Mouse (Mus musculus) heart, embryonic 14.5 days (tissue): ENCODE measurements at regions not wholly inside any gene's neighbourhood (a gene's known extent, or its start where the extent isn't known, plus 50 kb on each side); places are given as distances from the start of the nearest gene placed in this dataset.

Experiments
- ATAC-seq: fragments of 200-750 bp; cut with Nextera tagmentation; 2 replicates; pipeline ENCODE4 v1.8.0; 2017; ENCODE audit warnings: low read depth, moderate TSS enrichment; ENCODE audit not compliant: insufficient number of reproducible peaks, insufficient read depth, low FRiP score
- H3K27ac ChIP-seq, 2 experiments: fragments of 200-500 bp in 1 of 2; fragments of 300-500 bp in 1 of 2; sonication (generic) in 1 of 2; replicated peaks in 1 of 2; 2 replicates each; pipeline ENCODE4 v1.5.1; 2012 to 2014; ENCODE audit warnings: low read depth in 2 of 2, low read length in 2 of 2, control low read depth in 1 of 2, mild to moderate bottlenecking in 1 of 2, mixed read lengths in 1 of 2; ENCODE audit not compliant: control insufficient read depth in 1 of 2, insufficient read depth in 1 of 2
- H3K27me3 ChIP-seq: fragments of 300-500 bp; sonication (generic); 2 replicates; pipeline ENCODE4 v1.6.1; 2014; ENCODE audit warnings: mild to moderate bottlenecking, low read length, control low read depth; ENCODE audit not compliant: control insufficient read depth, insufficient read depth
- H3K36me3 ChIP-seq: fragments of 300-500 bp; sonication (generic); 2 replicates; pipeline ENCODE4 v1.6.1; 2014; ENCODE audit warnings: mild to moderate bottlenecking, control low read depth, low read length, mixed read lengths; ENCODE audit not compliant: control insufficient read depth, insufficient read depth
- H3K4me1 ChIP-seq, 2 experiments: fragments of 200-500 bp in 1 of 2; fragments of 300-500 bp in 1 of 2; sonication (generic) in 1 of 2; 2 replicates each; pipeline ENCODE4 v1.6.1; 2012 to 2014; ENCODE audit warnings: low read length in 2 of 2, control low read depth in 1 of 2, mixed read lengths in 1 of 2; ENCODE audit not compliant: control insufficient read depth in 2 of 2, insufficient read depth in 2 of 2
- H3K4me2 ChIP-seq: fragments of 300-500 bp; sonication (generic); 2 replicates; pipeline ENCODE4 v1.6.1; 2014; ENCODE audit warnings: mild to moderate bottlenecking, low read length
- H3K4me3 ChIP-seq, 2 experiments: fragments of 200-500 bp in 1 of 2; fragments of 300-500 bp in 1 of 2; sonication (generic) in 1 of 2; 2 replicates each; pipeline ENCODE4 v1.5.1; 2012 to 2014; ENCODE audit warnings: low read length in 2 of 2, mild to moderate bottlenecking in 2 of 2, control low read depth in 1 of 2, low read depth in 1 of 2, moderate library complexity in 1 of 2; ENCODE audit not compliant: control insufficient read depth in 1 of 2, insufficient read depth in 1 of 2
- H3K9ac ChIP-seq: fragments of 300-500 bp; sonication (generic); 2 replicates; pipeline ENCODE4 v1.6.1; 2014; ENCODE audit warnings: mild to moderate bottlenecking, low read length
- H3K9me3 ChIP-seq: fragments of 300-500 bp; sonication (generic); 2 replicates; pipeline ENCODE4 v1.6.1; 2016; ENCODE audit warnings: low read length, control low read depth; ENCODE audit not compliant: control insufficient read depth
- WGBS: fragments of 180-500 bp; shearing (Covaris S2); extraction: QIAGEN DNeasy Blood & Tissue Kit; methylation state at CpG from one replicate; pipeline ENCODE4 v1.1.7; 2014; 5-methylcytosine and 5-hydroxymethylcytosine counted together

- no peaks in the 10 kb centered on the region; a peak in 1 of 4 replicates for H3K4me1 ChIP-seq
- no peaks in the 10 kb centered on the region for H3K36me3 ChIP-seq
- H3K27ac ChIP-seq, result no peak overlapping the region
- no peaks in the 10 kb centered on the region for H3K27me3 ChIP-seq
- no peaks in the 10 kb centered on the region for H3K9me3 ChIP-seq
- 75% methylated on average over 3 of the region's 3 CpGs for WGBS
- H3K4me2 ChIP-seq, result no peak overlapping the region
- H3K9ac ChIP-seq, result no peak overlapping the region
- no peak for ATAC-seq
- H3K4me3 ChIP-seq, result no peak overlapping the region
Observed at GRCm38 (mm10) chr13:111860931-111861330, 52.1 kb upstream of the Map3k1 start.

- 72% methylated on average over 8 of the region's 8 CpGs for WGBS
- Histone ChIP-seq H3K4me1 (0 out of 4 replicates have a peak, but pooled peaks cover 0 to 2% of the 10 kb centered on the region in 2 experiments), H3K4me2 (no peak overlapping the region), H3K27ac (no peak overlapping the region), H3K9ac (no peak overlapping the region), H3K27me3 (no peaks in the 10 kb centered on the region), H3K9me3 (no peaks in the 10 kb centered on the region), H3K36me3 (no peaks in the 10 kb centered on the region), H3K4me3 (no peak overlapping the region)
- no peak for ATAC-seq
Observed at GRCm38 (mm10) chr13:111862316-111862715, 53.5 kb upstream of the Map3k1 start.

GRCm38 (mm10) chr13:111865956-111866355, 57.2 kb upstream of the Map3k1 start:
- no peak overlapping the region for H3K4me2 ChIP-seq
- no peaks in the 10 kb centered on the region for H3K27me3 ChIP-seq
- H3K4me1 ChIP-seq, result peaks cover 13 to 28% of the 10 kb centered on the region in 2 experiments
- no peak overlapping the region for H3K27ac ChIP-seq
- no peak overlapping the region for H3K4me3 ChIP-seq
- ATAC-seq, result no peak
- H3K9ac ChIP-seq, result no peak overlapping the region
- no peaks in the 10 kb centered on the region for H3K9me3 ChIP-seq
- H3K36me3 ChIP-seq, result no peaks in the 10 kb centered on the region
- WGBS, result 92% methylated on average over 7 of the region's 7 CpGs

GRCm38 (mm10) chr13:111867261-111867660, 58.5 kb upstream of the Map3k1 start:
- no peaks in the 10 kb centered on the region for H3K27me3 ChIP-seq
- H3K9ac ChIP-seq, result no peak overlapping the region
- H3K4me1 ChIP-seq, result peaks cover 13 to 28% of the 10 kb centered on the region in 2 experiments
- no peak for ATAC-seq
- H3K36me3 ChIP-seq, result no peaks in the 10 kb centered on the region
- H3K27ac ChIP-seq, result 0 out of 4 replicates have a peak overlapping the region, but pooled peaks of 1 of the 2 experiments have one; percentile 14
- H3K4me3 ChIP-seq, result no peak overlapping the region
- WGBS, result 75% methylated on average over 2 of the region's 2 CpGs
- no peaks in the 10 kb centered on the region for H3K9me3 ChIP-seq
- H3K4me2 ChIP-seq, result peak overlapping the region; percentile 71

GRCm38 (mm10) chr13:111867763-111868725, 59.3 kb upstream of the Map3k1 start:
- Histone ChIP-seq H3K9me3 (no peaks in the 10 kb centered on the region), H3K27me3 (no peaks in the 10 kb centered on the region), H3K4me3 (peak overlapping the region; percentile 27 to 35), H3K9ac (peak overlapping the region; percentile 73), H3K4me1 (peaks cover 13 to 28% of the 10 kb centered on the region in 2 experiments), H3K36me3 (no peaks in the 10 kb centered on the region), H3K4me2 (peak overlapping the region; percentile 71), H3K27ac (peak overlapping the region; percentile 85 to 94)
- 9% methylated on average over 31 of the region's 31 CpGs for WGBS
- peak; percentile 72 for ATAC-seq

- Histone ChIP-seq H3K27ac (no peak overlapping the region), H3K9ac (no peak overlapping the region), H3K4me1 (peaks cover 13 to 28% of the 10 kb centered on the region in 2 experiments), H3K27me3 (no peaks in the 10 kb centered on the region), H3K9me3 (no peaks in the 10 kb centered on the region), H3K4me2 (no peak overlapping the region), H3K4me3 (no peak overlapping the region), H3K36me3 (no peaks in the 10 kb centered on the region)
- WGBS, result 52% methylated on average over 3 of the region's 3 CpGs
- ATAC-seq, result no peak
Observed at GRCm38 (mm10) chr13:111868947-111869346, 60.2 kb upstream of the Map3k1 start.

GRCm38 (mm10) chr13:111869771-111870437, 61.1 kb upstream of the Map3k1 start:
- H3K36me3 ChIP-seq, result no peaks in the 10 kb centered on the region
- H3K4me3 ChIP-seq, result no peak overlapping the region
- peaks cover 13 to 28% of the 10 kb centered on the region in 2 experiments for H3K4me1 ChIP-seq
- H3K9ac ChIP-seq, result no peak overlapping the region
- WGBS, result 17% methylated on average over 17 of the region's 17 CpGs
- no peak for ATAC-seq
- peak overlapping the region; percentile 23; the same call in 1 of the 2 replicates for H3K4me2 ChIP-seq
- no peaks in the 10 kb centered on the region for H3K27me3 ChIP-seq
- no peak overlapping the region for H3K27ac ChIP-seq
- no peaks in the 10 kb centered on the region for H3K9me3 ChIP-seq
